8 mouse cellular contexts compared by ENCODE assay signal in the genomic region with DNA sequence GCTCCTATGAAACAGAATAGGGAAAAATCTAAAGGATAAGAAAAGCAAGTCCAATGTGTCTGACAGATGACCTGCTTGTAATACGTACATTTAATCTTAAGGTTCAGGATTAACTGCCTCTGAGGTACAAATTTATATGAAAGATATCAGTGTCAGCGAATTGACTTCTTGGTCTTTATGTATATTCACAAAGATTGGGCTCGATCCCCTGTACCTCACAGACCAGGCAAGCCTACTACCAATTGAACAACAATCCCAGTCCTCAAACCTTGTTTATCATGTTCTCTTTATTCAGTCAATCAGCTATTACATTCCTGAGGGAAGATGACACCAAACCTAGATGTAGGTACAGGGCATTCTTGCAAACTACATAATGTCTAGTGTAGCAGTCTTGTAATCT. TPM values are rescaled to one million over a fixed set of nuclear protein-coding genes. Genes with fewer than 3 reads are reported as not detected.
DNase-seq lines count a peak whose midpoint lies in the region; ATAC-seq and TF ChIP-seq lines count a peak whose summit lies in the region.

No protein-coding gene starts in this region.

- WGBS in heart, adult 2 months = 30% methylated on average over 3 of the region's 3 CpGs
- WGBS in forebrain, embryonic 14.5 days = 23% methylated on average over 3 of the region's 3 CpGs
- WGBS in liver, embryonic 13.5 days (ENCODE audit: insufficient replicate concordance) = 16% methylated on average over 3 of the region's 3 CpGs

- H3K4me3 ChIP-seq in heart, adult 2 months = peak overlapping the region; percentile 77
- peak overlapping the region; percentile 99 for H3K4me3 ChIP-seq in E14TG2a.4 (replicated peaks; ENCODE audit: low read length)
- peak overlapping the region; percentile 89 for H3K4me3 ChIP-seq in forebrain, embryonic 14.5 days (ENCODE audit: low read depth, low read length)
- peak overlapping the region; percentile 94 for H3K4me3 ChIP-seq in liver, embryonic 13.5 days (replicated peaks)

- intact Hi-C loops in heart, adult 2 months (cut with DNase I) = loop anchor here (1.0 to 5.0 kb wide), 5 partner anchors 13 to 165 kb away; partner anchors contain the start of genes Ddx21 and Vps26a
- intact Hi-C loops in heart, postnatal 25 days (cut with DNase I) = loop anchor here (5.0 kb wide), 2 partner anchors 140 to 590 kb away; partner anchors contain the start of genes Ccar1 and Herc4

- H3K4me1 ChIP-seq in heart, adult 2 months (ENCODE audit: control insufficient read depth, insufficient read depth, low read length) = peaks cover 9% of the 10 kb centered on the region
- H3K4me1 ChIP-seq in E14TG2a.4 (replicated peaks; ENCODE audit: low read depth, low read length) = peaks cover 19% of the 10 kb centered on the region
- peaks cover 7% of the 10 kb centered on the region for H3K4me1 ChIP-seq in forebrain, embryonic 14.5 days (ENCODE audit: control insufficient read depth, insufficient read depth, low read length)
- peaks cover 23% of the 10 kb centered on the region for H3K4me1 ChIP-seq in liver, embryonic 13.5 days (replicated peaks)

- peak overlapping the region; percentile 61; the same call in 1 of the 2 replicates for H3K9ac ChIP-seq in heart, adult 2 months (ENCODE audit: low read depth, low read length)
- peak overlapping the region; percentile 56 for H3K9ac ChIP-seq in forebrain, embryonic 14.5 days (ENCODE audit: low read length)
- H3K9ac ChIP-seq in liver, embryonic 13.5 days = peak overlapping the region; percentile 91

- no peak for TF ChIP-seq EP300 in heart, adult 2 months (IDR thresholded peaks at IDR 0.05; ENCODE audit: insufficient read depth, low read depth, low read length)

- TF ChIP-seq POLR2A in heart, adult 2 months (IDR thresholded peaks at IDR 0.05; ENCODE audit: insufficient read depth, low read depth, low read length) = no peak

- peak overlapping the region; percentile 92 for H3K27ac ChIP-seq in heart, adult 2 months
- H3K27ac ChIP-seq in forebrain, embryonic 14.5 days (ENCODE audit: low read depth, low read length) = peak overlapping the region; percentile 81
- H3K27ac ChIP-seq in liver, embryonic 13.5 days = peak overlapping the region; percentile 85

- H3K36me3 ChIP-seq in heart, adult 2 months (ENCODE audit: control insufficient read depth, insufficient read depth, low read length) = peaks cover 13% of the 10 kb centered on the region
- peaks cover 10% of the 10 kb centered on the region for H3K36me3 ChIP-seq in E14TG2a.4 (ENCODE audit: insufficient read depth, low read length)
- peaks cover 3% of the 10 kb centered on the region; the same call in 1 of the 2 replicates for H3K36me3 ChIP-seq in forebrain, embryonic 14.5 days (ENCODE audit: control insufficient read depth, insufficient read depth, low read length)
- H3K36me3 ChIP-seq in liver, embryonic 13.5 days = peaks cover 3% of the 10 kb centered on the region; the same call in 1 of the 2 replicates

- peaks cover 3% of the 10 kb centered on the region; the same call in 1 of the 2 replicates for H3K79me2 ChIP-seq in heart, adult 2 months (replicated peaks; ENCODE audit: control insufficient read depth, insufficient read depth, low read length)

- no peaks in the 10 kb centered on the region for H3K27me3 ChIP-seq in heart, adult 2 months (ENCODE audit: control insufficient read depth, insufficient read depth, low read length)
- no peaks in the 10 kb centered on the region for H3K27me3 ChIP-seq in E14TG2a.4 (ENCODE audit: insufficient read depth, low read length)
- H3K27me3 ChIP-seq in forebrain, embryonic 14.5 days (replicated peaks; ENCODE audit: control insufficient read depth, insufficient read depth, low read length) = no peaks in the 10 kb centered on the region
- no peaks in the 10 kb centered on the region for H3K27me3 ChIP-seq in liver, embryonic 13.5 days

- no peaks in the 10 kb centered on the region for H3K9me3 ChIP-seq in E14TG2a.4 (ENCODE audit: low read length)
- H3K9me3 ChIP-seq in forebrain, embryonic 14.5 days (replicated peaks; ENCODE audit: control insufficient read depth, low read length) = no peaks in the 10 kb centered on the region
- H3K9me3 ChIP-seq in liver, embryonic 13.5 days (replicated peaks) = no peaks in the 10 kb centered on the region

- DNase-seq in heart, adult 2 months = no peak
- DNase-seq in heart, postnatal 25 days (ENCODE audit: low spot score) = no peak
- peak; percentile 17 for DNase-seq in forebrain, embryonic 14.5 days (ENCODE audit: low spot score)
- no peak for DNase-seq in liver, embryonic 13.5 days
- no peak for DNase-seq in thymus, postnatal 25 days
- no peak for DNase-seq in adipocyte (ENCODE audit: low spot score)
- no peak for DNase-seq in ovary, postnatal 36 days (ENCODE audit: low spot score)

- ATAC-seq in forebrain, embryonic 14.5 days = no peak
- no peak for ATAC-seq in liver, embryonic 13.5 days (ENCODE audit: low read depth)

- H3K4me2 ChIP-seq in forebrain, embryonic 14.5 days (ENCODE audit: low read length) = peak overlapping the region; percentile 49
- peak overlapping the region; percentile 88 for H3K4me2 ChIP-seq in liver, embryonic 13.5 days

- TF ChIP-seq CTCF in heart, adult 2 months (IDR thresholded peaks at IDR 0.05) = no peak
- TF ChIP-seq CTCF in E14TG2a.4 (conservative IDR thresholded peaks at IDR 0.05; ENCODE audit: low read length) = no peak

RNA-seq across cellular contexts. Expression of gene Ddx50, which starts 0.9 kb away (rescaled TPM):
- total RNA-seq in heart, adult 2 months (2021) = 10 to 100 TPM; 48.0 to 48.1 TPM
- 10.8 and 16.4 TPM in 2 replicates for polyA plus RNA-seq in heart, adult 2 months (2012; rRNA removed)
- total RNA-seq in heart, postnatal 25 days (2021) = 10 to 100 TPM; 48.2 to 51.7 TPM
- 93.8 and 118 TPM in 2 replicates for polyA plus RNA-seq in forebrain, embryonic 14.5 days (2014; fragmentation: Nextera tagmentation; extraction: Ambion mirVana)
- 39.3 and 50.7 TPM in 2 replicates for polyA plus RNA-seq in liver, embryonic 13.5 days (2015; fragmentation: Nextera tagmentation; extraction: Ambion mirVana)

RNA-seq across cellular contexts. Expression of gene Ddx21, which starts 49.9 kb away (rescaled TPM):
- 10 to 100 TPM; 30.2 to 30.3 TPM for total RNA-seq in heart, adult 2 months (2021)
- 7.0 and 15.5 TPM in 2 replicates for polyA plus RNA-seq in heart, adult 2 months (2012; rRNA removed)
- 10 to 100 TPM; 26.8 to 27.8 TPM for total RNA-seq in heart, postnatal 25 days (2021)
- polyA plus RNA-seq in forebrain, embryonic 14.5 days (2014; fragmentation: Nextera tagmentation; extraction: Ambion mirVana) = 20.6 and 22.5 TPM in 2 replicates
- 26.3 and 32.2 TPM in 2 replicates for polyA plus RNA-seq in liver, embryonic 13.5 days (2015; fragmentation: Nextera tagmentation; extraction: Ambion mirVana)
